ENCODE assay signal across 10 mouse cellular contexts in genomic region chr9:44182260-44182659, GRCm38 (mm10). TPM values are rescaled to one million over a fixed set of nuclear protein-coding genes. Genes with fewer than 3 reads are reported as not detected.
DNase-seq lines count a peak whose midpoint lies in the region; ATAC-seq and TF ChIP-seq lines count a peak whose summit lies in the region.
"Had no signal": no experiment of that assay in that cellular context is flagged by ENCODE, and none has a peak within 500 bp of the region (broad histone marks: within the 10 kb centered on the region; RNA-seq: fewer than 3 reads in every experiment).

No protein-coding gene starts in this region.

- H3K4me1 ChIP-seq in G1E (ENCODE audit: insufficient read depth, low read depth, low read length), result peaks cover 35% of the 10 kb centered on the region
- H3K4me1 ChIP-seq: lung, embryonic 15.5 days had no signal

- TF ChIP-seq POLR2A in brain, embryonic 14.5 days (IDR thresholded peaks at IDR 0.05; ENCODE audit: borderline replicate concordance, extremely low read depth, insufficient read depth, insufficient read length, poor library complexity, severe bottlenecking), result no peak

- H3K4me3 ChIP-seq in left cerebral cortex, adult 2 months, result no peak overlapping the region
- no peak overlapping the region for H3K4me3 ChIP-seq in G1E (ENCODE audit: low read depth, low read length)
- H3K4me3 ChIP-seq: lung, embryonic 15.5 days had no signal

- ATAC-seq in G1E (ENCODE audit: extremely low read depth, insufficient number of reproducible peaks, low FRiP score, poor library complexity, severe bottlenecking), result no peak
- no peak; the same call in 1 of the 2 replicates for ATAC-seq in frontal cortex, adult (ENCODE audit: low TSS enrichment)

- no peak overlapping the region for H3K27ac ChIP-seq in left cerebral cortex, adult 2 months
- H3K27ac ChIP-seq: lung, embryonic 15.5 days had no signal

- peaks cover 53% of the 10 kb centered on the region for H3K36me3 ChIP-seq in G1E (replicated peaks)
- H3K36me3 ChIP-seq: lung, embryonic 15.5 days had no signal

- intact Hi-C loops in left cerebral cortex, adult 2 months (cut with DNase I), result no loop called here
- intact Hi-C loops in left cerebral cortex, postnatal 10 days (cut with DNase I), result loop anchor here (10.0 kb wide), 1 partner anchor 53 kb away; the partner anchor contains the start of gene Cbl

- DNase-seq in left cerebral cortex, adult 2 months (ENCODE audit: extremely low spot score in 1 of 2, low spot score in 2 of 2), result no peak
- no peak for DNase-seq in left cerebral cortex, postnatal 10 days (ENCODE audit: extremely low spot score in 1 of 2, low spot score in 2 of 2)
- no peak for DNase-seq in G1E (ENCODE audit: low spot score)
- peak; percentile 23 for DNase-seq in brain, embryonic 14.5 days (ENCODE audit: low read depth)
- peak; percentile 68 for DNase-seq in kidney, postnatal 10 days
- peak; percentile 28 to 36 for DNase-seq in spleen, postnatal 36 days (ENCODE audit: low spot score in 2 of 2)
- no peak for DNase-seq in cerebellum, adult 11-12 months

- peaks cover 3% of the 10 kb centered on the region; the same call in 1 of the 2 replicates for H3K9me3 ChIP-seq in G1E (replicated peaks)
- H3K9me3 ChIP-seq: lung, embryonic 15.5 days had no signal

- peak; percentile 52 for TF ChIP-seq CTCF in left cerebral cortex, adult 2 months (IDR thresholded peaks at IDR 0.05)
- TF ChIP-seq CTCF in G1E (IDR thresholded peaks at IDR 0.05; ENCODE audit: low read depth, low read length), result peak; percentile 29; the same call in 1 of the 2 replicates
- no peak; the same call in 1 of the 2 replicates for TF ChIP-seq CTCF in brain, embryonic 14.5 days (IDR thresholded peaks at IDR 0.05; ENCODE audit: borderline replicate concordance, extremely low read depth, insufficient read depth, insufficient read length)

- no peaks in the 10 kb centered on the region for H3K27me3 ChIP-seq in G1E (ENCODE audit: insufficient read depth, low read length)
- H3K27me3 ChIP-seq: lung, embryonic 15.5 days had no signal

RNA-seq across cellular contexts. Expression of gene Mcam, which starts 48.0 kb away (rescaled TPM):
- 10 to 100 TPM in 1 of 2 experiments, 1 to 10 TPM in 1; 9.0 to 11.6 TPM for total RNA-seq in left cerebral cortex, adult 2 months (2021)
- 10 to 100 TPM; 19.2 to 22.2 TPM for total RNA-seq in left cerebral cortex, postnatal 10 days (2021)
- total RNA-seq in G1E (2014; fragmentation: Nextera tagmentation) (not detected in 2 replicates), G1E (2017) (0.06 and 0.16 TPM in 2 replicates)
- polyA plus RNA-seq in G1E (2012), result not detected in 2 replicates
- 28.5 and 28.9 TPM in 2 replicates for polyA plus RNA-seq in brain, embryonic 14.5 days (2012; rRNA removed)

RNA-seq across cellular contexts. Expression of gene Cbl, which starts 51.6 kb away (rescaled TPM):
- 10 to 100 TPM; 59.5 to 66.3 TPM for total RNA-seq in left cerebral cortex, adult 2 months (2021)
- 10 to 100 TPM; 48.6 to 49.9 TPM for total RNA-seq in left cerebral cortex, postnatal 10 days (2021)
- 137 and 159 TPM in 2 replicates for total RNA-seq in G1E (2014; fragmentation: Nextera tagmentation)
- total RNA-seq in G1E (2017), result 23.6 and 25.5 TPM in 2 replicates
- polyA plus RNA-seq in G1E (2012), result 17.2 and 20.3 TPM in 2 replicates
- polyA plus RNA-seq in brain, embryonic 14.5 days (2012; rRNA removed), result 24.5 and 30.7 TPM in 2 replicates

RNA-seq across cellular contexts. Expression of gene Ccdc153, which starts 58.2 kb away (rescaled TPM):
- total RNA-seq in left cerebral cortex, adult 2 months (2021), result 1 to 10 TPM in 1 of 2 experiments, under 1 TPM in 1; 0.77 to 1.1 TPM
- 1 to 10 TPM in 1 of 2 experiments, under 1 TPM in 1; 0.69 to 1.9 TPM for total RNA-seq in left cerebral cortex, postnatal 10 days (2021)
- total RNA-seq in G1E (2014; fragmentation: Nextera tagmentation) (not detected in 2 replicates), G1E (2017) (not detected in 2 replicates)
- polyA plus RNA-seq in G1E (2012), result not detected in 2 replicates
- polyA plus RNA-seq in brain, embryonic 14.5 days (2012; rRNA removed), result 0.15 TPM in 1 of 2 replicates, not detected in the other
- polyA plus RNA-seq: embryonic facial prominence, embryonic 11.5 days had no signal

Comparison
In these comparisons a context has a peak if more than half of its experiments do, and no peak if none do; other contexts are left out.
1. DNase-seq: peak in brain, embryonic 14.5 days (single experiment), kidney, postnatal 10 days (single experiment) and spleen, postnatal 36 days (2 of 2); none in left cerebral cortex, adult 2 months (0 of 2), left cerebral cortex, postnatal 10 days (0 of 2), G1E (single experiment) and cerebellum, adult 11-12 months (single experiment).
2. RNA of gene Mcam, which starts 48.0 kb away (total RNA-seq): 19.2 to 22.2 TPM in left cerebral cortex, postnatal 10 days and 9.0 to 11.6 TPM in left cerebral cortex, adult 2 months; 0.06 to 0.16 TPM in G1E; every median in the first group is over 4 times any median in the second.